Mouse (Mus musculus): ENCODE measurements around the gene Cnih2.
A peak's percentile ranks its signal among the peaks of the same experiment; 100 is the strongest.
"Not testable (repeated sequence)": the region's sequence is repeated elsewhere in the genome, so short reads cannot be mapped to it uniquely, and the experiment has no call there.

Gene Cnih2

GRCm38 (mm10) chr19:5093481-5094242 is 4.7 kb downstream of the Cnih2 start:
- no peak for DNase-seq (ENCODE audit: low spot score)

DNA sequence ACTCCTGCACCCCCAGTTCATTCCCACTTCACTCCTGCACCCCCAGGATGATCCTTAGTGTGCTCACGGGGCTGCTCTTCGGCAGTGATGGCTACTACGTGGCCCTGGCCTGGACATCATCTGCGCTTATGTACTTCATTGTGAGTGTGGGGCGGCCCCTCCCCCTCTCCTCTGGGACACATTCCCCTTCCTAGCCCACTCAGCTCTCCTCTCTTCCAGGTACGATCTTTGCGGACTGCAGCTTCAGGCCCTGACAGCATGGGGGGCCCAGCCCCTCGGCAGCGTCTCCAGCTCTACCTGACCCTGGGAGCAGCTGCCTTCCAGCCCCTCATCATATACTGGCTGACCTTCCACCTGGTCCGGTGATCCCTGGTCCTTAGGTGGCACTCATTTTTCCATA is 6.2 kb downstream of the Cnih2 start:
- no peak for DNase-seq (ENCODE audit: low spot score)

- DNase-seq (ENCODE audit: low spot score): no peak
Measured at GRCm38 (mm10) chr19:5089324-5089723, 9.0 kb downstream of the Cnih2 start.

DNA sequence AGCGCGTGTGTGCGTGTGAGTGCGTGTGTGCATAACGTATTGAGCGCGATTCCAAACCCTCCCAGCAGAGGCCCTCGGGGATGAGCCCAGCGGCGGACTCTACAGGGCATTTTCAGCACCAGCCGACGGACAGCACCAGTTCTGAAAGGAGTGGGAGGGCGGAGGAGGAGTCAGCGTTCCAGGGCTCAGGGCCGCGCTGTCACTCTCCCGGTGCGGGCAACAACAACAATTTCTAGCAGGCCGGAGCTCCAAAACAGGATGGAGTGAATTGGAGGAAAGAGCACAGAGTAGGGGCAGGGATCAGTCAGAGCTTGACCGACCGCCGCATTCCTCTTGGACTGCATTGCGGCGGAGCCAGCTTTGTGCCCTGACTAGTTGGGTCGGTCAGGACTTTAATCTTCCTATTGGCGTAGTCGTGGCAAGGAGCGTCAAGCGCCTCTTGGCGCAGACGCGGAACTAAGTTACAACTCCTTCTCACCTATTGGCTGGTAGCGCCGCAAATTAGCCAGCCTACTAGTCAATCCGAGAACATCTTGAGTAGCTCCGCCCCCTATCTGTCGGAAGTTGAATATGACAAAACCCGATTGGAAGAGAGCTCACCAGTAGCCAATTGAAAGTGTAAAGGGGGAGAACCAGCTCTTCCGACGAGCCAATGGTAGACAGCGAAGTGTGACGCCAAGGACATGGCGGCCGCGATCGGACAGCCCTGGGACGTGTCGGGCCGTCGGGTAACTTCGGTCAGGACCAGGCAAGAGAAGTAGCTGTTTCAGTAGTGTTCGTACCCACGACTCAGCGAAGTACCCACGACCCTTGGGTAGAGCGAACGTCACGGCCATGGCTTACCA is 10.2 kb downstream of the Cnih2 start, which contains the start of gene Yif1a:
Yif1a (plus strand) TSS at position 655 of the 845 bp plus-strand sequence.
- peak; percentile 95 for DNase-seq (ENCODE audit: low spot score)

- not testable (repeated sequence) for DNase-seq (ENCODE audit: low spot score)
Measured at GRCm38 (mm10) chr19:5086533-5086932, 11.8 kb downstream of the Cnih2 start.

GRCm38 (mm10) chr19:5085145-5085863 is 13.0 kb downstream of the Cnih2 start, which contains the start of gene Tmem151a:
Tmem151a (minus strand) TSS chr19:5085531.
- peak; percentile 59 for DNase-seq (ENCODE audit: low spot score)

GRCm38 (mm10) chr19:5084834-5085144 is 13.5 kb downstream of the Cnih2 start:
- DNase-seq (ENCODE audit: low spot score): no peak

- no peak for DNase-seq (ENCODE audit: low spot score)
Measured at GRCm38 (mm10) chr19:5083961-5084833, 14.1 kb downstream of the Cnih2 start.

DNA sequence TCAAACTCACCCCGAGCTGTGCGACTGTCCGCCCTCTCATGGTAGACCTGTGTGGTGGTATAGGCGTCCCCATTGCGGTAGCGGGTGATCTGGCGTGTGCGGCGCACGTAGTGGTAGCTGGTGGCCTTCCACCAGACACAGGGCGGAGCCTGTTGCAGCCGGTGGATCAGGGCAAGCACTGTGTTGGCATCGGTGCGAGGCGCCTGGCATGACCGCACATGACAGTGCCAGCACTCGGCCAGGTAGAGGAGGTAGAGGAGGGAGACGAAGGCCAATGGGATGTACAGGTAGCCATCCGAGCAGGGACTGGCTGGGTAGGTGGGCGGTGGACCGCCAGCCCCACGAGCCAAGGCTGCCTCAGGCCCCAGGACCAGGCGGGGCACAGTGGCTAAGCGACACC is 15.7 kb downstream of the Cnih2 start:
- DNase-seq (ENCODE audit: low spot score): no peak

GRCm38 (mm10) chr19:5082005-5082404 is 16.3 kb downstream of the Cnih2 start:
- no peak for DNase-seq (ENCODE audit: low spot score)

DNA sequence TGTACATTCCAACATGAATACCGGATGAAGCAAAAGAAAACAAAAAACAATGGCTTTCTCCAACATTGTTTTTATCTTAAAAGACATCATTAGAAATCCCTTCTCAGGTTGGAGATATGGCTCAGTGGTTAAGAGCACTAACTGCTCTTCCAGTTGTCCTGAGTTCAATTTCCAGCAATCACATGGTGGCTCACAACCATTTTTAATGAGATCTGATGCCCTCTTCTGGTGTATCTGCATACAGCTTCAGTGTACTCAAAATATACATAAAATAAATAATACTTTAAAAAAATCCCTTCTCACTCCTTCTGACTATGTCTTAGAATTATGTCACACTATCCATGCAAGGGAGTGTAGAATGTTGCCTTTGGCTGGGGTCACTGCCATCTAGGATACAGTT is 19.0 kb downstream of the Cnih2 start:
- no peak for DNase-seq (ENCODE audit: low spot score)

DNA sequence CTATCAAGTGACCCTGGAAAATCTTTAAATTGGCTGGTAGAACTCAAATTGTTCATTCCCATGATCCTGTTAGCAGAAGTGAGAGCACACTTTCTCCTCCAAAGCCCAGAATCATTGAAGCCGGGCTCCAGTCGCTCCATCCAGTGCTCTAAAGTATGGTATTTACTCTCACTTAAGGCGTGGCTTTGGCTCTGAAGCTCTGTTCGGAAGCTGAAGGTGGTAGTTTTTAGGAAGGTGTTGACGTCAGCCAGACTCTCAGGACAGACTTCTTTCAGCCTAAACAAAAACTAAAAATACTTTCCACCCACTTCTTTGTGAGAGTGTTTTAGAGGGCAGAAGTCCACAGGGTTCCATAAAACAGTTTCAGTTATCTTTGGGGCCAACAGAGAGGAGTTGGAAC is 24.8 kb downstream of the Cnih2 start:
- no peak for DNase-seq (ENCODE audit: low spot score)

GRCm38 (mm10) chr19:5073028-5073427 is 25.3 kb downstream of the Cnih2 start:
- DNase-seq (ENCODE audit: low spot score): peak; percentile 70

GRCm38 (mm10) chr19:5072389-5073019 is 25.8 kb downstream of the Cnih2 start:
- no peak for DNase-seq (ENCODE audit: low spot score)

GRCm38 (mm10) chr19:5071545-5072369 is 26.6 kb downstream of the Cnih2 start:
- DNase-seq (ENCODE audit: low spot score): peak; percentile 85

GRCm38 (mm10) chr19:5071077-5071476 is 27.2 kb downstream of the Cnih2 start:
- DNase-seq (ENCODE audit: low spot score): no peak

DNA sequence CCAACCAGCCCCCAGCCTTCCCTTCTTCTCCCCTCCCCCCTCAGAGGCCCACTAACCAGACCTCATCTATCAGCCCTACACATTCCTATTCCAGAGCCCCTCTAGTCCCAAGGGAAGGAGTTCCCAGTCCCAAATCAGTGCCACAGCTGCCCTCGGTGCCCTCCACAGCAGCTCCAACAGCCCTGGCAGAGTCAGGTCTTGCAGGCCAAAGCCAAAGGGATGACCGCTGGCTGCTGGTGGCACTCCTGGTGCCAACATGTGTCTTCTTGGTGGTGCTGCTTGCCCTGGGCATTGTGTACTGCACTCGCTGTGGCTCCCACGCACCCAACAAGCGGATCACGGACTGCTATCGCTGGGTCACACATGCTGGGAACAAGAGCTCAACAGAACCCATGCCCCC is 28.3 kb downstream of the Cnih2 start:
- DNase-seq (ENCODE audit: low spot score): no peak

DNA sequence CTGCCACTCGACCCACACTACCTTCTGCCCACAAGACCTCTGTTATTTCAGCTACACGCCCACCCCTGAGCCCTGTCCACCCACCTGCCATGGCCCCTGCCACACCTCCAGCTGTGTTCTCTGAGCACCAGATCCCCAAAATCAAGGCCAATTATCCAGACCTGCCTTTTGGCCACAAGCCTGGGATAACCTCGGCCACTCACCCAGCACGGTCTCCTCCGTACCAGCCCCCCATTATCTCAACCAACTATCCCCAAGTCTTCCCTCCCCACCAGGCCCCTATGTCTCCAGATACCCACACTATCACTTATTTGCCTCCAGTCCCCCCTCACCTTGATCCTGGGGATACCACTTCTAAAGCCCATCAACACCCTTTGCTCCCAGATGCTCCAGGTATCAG is 28.8 kb downstream of the Cnih2 start:
- no peak for DNase-seq (ENCODE audit: low spot score)

- no peak for DNase-seq (ENCODE audit: low spot score)
Measured at GRCm38 (mm10) chr19:5068570-5069234, 29.6 kb downstream of the Cnih2 start.
